Mouse (Mus musculus) monocyte, adult 59 days (primary cell): ENCODE results near the gene Dpagt1. TPM values are rescaled to one million over a fixed set of nuclear protein-coding genes. Genes with fewer than 3 reads are reported as not detected.

Experiments
- total RNA-seq, 2 experiments: library from RNA; stranded (reverse); gene quantifications; one replicate each; pipeline ENCODE4 v1.2.4; 2023

The Dpagt1 gene
- total RNA-seq = 10 to 100 TPM; 19.9 to 29.9 TPM

DNA sequence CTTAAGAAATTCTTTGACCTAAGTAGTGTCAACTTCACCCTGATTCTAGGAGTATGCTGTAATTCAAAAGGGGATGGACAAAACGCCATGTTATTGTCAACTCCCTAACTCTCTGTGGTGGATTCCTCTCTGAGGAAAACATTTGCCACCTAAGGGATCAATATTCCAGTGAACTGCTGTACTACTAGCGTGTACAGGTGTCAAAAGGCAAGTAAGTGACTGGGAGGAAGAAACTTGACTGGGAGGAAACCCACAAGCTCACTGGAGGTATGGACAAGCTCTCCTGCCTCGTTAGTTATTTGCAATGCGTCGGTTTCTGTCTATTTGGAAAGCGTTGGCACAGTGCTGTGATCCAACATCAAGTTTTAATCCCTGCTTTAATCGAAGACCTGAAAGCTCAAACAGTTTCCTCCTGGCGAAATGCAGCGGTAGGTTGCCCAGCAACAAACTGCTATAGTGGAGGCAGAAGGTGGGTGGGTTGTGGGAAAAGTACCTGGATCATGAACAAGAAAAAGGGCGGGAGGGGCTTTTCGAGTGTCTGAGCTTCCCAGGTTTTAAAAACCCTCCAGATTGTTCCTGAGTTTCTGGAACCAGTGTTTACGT, at the start of gene Dpagt1:
TSS of gene Dpagt1 (plus strand) at position 252 of the 603 bp plus-strand sequence.

DNA sequence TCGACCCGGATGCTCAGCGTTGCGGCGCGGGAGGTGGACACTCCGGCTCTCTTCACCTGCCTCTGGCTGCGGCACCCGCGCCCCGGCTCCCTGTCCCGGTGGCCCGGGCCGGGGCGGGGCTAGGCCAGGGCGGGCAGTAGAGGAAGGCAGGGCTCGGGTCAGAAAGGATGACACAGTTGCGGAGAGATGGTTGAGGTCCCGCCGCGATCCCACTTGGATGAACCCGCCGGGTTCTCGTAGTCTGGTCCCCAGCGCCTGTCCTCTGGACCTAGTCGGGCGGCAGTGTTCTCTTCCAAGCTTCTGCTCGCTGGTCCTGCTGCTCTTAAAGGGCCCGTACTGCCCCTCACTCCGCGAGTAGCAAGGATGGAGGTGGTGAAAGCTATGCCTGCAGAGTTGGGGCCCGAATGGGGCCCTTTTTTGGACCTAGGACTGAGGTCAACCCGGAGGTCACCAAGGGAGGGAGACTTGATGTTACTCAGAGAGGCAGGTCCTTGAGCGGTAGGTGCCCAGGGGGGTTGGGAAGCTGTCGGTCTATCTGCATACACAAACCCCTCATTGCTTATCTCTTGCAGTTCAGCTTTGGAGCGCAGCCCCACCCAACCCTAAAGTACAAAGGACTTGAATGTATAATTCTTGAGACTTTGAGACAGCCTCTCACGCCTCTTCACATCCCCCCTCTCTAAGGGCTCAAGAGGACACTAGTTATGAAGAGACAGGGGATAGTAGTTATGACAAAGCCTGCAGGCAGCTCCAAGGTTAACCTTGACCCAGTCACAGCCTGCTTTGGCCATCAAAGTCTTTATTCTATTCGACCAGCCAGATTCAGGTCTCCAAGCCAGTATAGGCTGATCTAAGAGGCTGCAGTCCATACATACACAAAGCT, 37.5 kb upstream of the Dpagt1 start, which contains the start of gene Abcg4:
TSS of gene Abcg4 (minus strand) at position 540 of the 883 bp plus-strand sequence.

DNA sequence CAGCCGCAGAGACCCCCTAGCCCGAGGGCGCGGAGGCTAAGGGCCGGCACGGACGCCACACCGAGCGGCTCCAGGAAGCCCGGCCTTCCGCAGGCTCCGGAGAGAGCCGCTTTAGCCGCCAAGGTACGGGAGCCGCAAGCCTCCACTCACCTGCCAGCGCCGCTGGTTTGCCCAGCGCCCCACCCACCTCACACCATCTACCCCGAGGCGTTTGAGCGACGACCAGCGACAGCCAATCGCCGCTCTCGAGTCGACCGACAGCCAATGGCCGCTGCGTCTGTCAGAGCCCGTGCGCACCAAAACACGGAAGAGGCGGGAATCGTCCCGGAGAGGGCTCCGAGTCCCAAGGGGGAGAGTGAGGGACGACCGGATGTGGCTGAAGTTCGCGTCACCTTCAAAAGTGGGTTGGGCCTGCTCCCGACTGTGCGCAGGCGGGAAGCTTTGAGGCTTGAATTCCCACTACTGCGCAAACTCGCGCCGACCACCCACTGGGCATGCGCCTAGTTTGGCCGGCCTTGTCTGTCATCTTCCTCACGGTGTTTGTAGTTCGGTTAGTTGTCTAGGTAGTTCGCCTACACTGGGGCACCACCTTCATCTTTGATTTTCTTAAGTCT, 20.2 kb upstream of the Dpagt1 start, which contains the start of gene Hinfp:
TSS of gene Hinfp (minus strand) at position 206 of the 614 bp plus-strand sequence.

DNA sequence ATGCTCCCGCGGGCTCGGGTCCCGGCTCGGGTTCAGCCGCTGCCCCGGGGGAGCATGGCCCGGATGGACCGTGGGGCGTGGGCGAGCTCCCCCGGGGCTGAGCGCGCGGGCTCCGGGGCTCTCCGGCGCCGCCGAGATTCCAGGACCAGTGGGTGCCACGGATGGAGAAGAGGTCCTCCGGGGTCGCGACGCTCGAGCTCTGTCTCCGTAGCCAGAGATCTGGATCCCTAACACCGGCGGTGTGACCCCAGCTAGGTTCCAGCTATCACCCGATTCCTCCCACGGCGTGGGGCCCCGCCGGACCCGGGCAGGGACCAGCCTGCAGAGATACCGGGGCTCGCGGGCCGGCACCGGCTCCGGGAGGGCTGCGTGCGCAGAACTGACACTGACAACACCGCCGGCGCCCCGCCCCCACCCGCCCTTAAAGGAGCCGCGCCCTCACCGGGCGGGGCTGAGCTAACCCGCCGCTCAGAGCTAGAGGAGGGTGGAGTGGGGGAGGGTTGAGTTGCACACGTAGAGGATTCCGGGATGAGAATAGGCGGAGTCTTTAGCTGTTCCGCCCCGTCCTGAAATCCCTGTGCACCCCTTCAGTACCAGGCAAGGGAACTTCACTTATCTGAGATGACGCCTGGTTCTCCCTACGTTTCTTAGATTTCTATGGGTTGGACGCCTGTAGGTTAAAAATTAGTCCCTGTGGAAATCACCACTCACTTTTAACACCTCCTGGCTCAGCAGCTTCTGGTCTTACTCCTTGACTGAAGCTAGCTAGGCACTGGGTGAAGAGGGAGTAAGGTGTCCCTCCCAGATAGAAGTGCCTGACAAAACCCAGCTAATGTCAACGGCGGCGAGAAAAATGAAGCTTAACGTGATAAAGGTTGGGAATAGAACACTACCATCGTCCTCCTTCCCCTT, 5.7 kb upstream of the Dpagt1 start, which contains the start of gene C2cd2l:
TSS of gene C2cd2l (minus strand) at position 399 of the 912 bp plus-strand sequence.

DNA sequence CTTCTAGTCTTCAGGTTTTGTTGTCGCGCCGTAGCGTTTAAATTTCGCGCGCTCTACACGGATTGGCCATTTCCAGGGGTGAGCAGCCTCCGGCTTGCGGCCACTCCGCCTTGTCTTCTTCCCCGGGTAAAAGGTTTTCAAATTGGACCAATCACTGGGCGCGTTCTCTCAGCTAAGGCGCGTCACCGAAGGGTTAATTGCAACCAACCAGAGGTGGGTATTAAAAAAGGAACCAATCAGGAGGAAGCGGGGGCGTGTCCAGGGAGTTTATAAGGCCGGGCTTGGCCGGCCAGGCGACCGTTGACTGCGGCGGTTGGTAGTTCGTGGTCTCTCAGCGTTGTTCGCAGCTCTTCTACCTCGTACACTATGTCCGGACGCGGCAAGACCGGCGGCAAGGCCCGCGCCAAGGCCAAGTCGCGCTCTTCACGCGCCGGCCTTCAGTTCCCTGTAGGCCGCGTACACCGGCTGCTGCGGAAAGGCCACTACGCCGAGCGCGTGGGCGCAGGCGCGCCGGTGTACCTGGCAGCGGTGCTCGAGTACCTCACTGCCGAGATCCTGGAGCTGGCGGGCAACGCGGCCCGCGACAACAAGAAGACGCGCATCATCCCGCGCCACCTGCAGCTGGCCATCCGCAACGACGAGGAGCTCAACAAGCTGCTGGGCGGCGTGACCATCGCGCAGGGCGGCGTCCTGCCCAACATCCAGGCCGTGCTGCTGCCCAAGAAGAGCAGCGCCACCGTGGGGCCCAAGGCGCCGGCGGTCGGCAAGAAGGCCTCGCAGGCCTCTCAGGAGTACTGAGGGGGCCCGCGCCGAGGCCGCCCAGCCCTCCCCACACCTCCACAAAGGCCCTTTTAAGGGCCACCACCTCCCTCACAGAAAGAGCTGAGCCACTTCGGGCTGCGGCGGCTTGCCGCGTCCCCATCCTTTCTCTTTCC, 8.8 kb downstream of the Dpagt1 start, which contains the start of gene H2afx:
TSS of gene H2afx (plus strand) at position 299 of the 935 bp plus-strand sequence.

DNA sequence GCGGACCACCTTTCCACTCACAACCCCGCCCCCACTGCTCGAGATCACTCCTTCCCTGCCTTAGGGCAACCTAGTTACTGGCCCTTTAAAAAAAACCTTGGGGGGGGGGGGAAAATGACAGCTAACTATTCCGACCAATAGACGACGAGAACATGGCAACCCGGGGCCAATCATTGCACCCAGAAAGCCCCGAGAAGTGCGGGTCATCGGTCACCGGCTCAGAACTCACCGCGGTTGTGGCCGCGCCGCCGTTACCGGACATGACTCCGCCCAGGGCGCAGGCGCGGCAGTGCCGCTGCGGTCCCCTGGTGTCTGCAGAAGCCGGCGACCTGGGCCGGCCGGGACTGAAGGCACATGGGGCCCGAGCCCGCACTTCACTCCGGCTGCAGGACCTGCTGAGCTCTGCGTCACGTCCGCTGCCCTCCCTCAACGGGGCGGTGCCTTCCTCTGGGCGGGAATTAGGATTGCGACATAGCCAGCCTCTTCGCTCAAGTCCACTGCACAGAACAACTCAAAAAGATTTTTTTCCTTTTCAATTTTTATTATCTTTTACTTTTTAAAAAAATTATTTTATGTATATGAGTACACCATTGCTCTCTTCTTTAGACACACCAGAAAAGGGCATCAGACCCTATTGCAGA, 18.1 kb downstream of the Dpagt1 start, which contains the start of gene Hmbs:
TSS of gene Hmbs (minus strand) at position 448 of the 641 bp plus-strand sequence.

DNA sequence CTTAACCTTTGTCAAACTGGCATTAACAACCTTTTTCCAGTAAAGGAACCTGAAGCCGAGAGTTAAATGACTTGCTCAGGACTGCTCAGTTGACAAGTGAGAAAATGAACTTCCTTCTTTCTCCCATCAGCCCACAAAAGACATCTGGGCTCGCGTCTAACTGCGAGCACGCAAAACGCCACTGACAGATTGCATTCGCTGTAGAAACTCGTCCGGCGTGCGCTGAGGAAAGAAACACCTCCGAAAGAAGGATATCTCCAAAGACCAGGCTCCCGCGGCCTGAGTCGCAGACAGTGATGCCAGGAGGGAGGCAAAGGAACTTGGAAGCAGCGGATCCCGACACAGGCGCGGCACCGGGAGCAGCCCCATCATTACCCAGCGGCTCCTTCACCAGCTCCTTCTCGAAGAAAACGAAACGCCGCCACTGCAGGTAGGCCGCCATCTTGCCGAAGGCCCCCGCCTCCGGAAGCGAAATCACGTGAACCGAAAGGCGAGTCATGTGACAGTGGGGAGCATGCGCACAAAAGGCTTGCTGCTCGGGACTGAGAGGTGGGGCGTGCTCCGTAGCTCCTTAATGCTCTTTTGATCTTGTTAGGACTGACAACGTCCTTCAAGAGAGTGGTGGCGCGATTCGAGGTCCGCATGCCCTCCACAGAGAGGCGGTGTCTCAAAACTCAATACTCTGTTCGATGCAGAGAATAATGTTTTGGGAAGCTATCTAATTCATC, 35.5 kb downstream of the Dpagt1 start, which contains the start of gene Vps11:
TSS of gene Vps11 (minus strand) at position 481 of the 728 bp plus-strand sequence.

DNA sequence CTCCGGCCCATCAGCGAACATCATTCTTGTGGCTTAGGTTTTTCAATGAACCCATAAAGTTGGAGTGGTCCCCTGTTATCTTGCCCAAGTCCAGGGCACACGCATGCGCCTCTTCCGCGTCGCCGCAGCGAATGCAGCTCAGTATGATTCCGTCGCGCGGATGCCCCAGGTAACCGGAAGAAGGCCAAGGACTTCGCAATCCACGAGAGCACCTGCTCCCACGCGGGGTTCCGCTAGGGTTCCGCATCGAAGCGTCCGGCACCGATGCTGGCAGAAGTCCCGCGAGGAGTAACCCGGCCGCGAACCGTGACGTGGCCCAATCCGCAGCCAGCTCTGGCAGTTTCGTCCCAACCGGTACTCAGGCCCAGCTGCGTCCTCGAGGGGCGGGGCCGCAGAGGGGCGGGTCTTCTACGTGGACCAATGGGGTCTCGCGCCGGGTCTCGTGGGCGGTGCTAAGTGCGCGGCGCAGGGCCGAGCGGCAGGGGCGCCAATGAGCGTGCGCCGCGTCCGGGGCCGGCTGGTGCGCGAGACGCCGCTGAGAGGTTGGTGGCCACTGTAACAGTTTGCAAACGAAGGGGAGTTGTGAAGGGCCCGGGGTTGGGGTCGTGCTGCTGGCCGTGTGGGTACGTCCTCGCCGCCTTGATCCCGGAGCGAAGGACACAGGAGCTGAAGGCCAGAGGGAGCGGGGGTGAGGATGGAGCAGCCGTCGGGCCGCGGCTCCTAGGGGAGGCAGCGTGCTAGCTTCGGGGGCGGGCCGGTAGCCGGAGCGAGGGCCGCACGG, 53.4 kb downstream of the Dpagt1 start, which contains the start of gene Hyou1:
TSS of gene Hyou1 (plus strand) at position 437 of the 781 bp plus-strand sequence.

Other genes starting within 250 kb of the Dpagt1 start
- gene Mfrp, start 224.3 kb upstream of the Dpagt1 start, total RNA-seq = not detected
- not detected for gene C1qtnf5, start 218.8 kb upstream of the Dpagt1 start, total RNA-seq
- gene Gm49380, start 212.5 kb upstream of the Dpagt1 start, total RNA-seq = not detected
- gene Rnf26, start 212.5 kb upstream of the Dpagt1 start, total RNA-seq = 10 to 100 TPM; 13.9 to 14.0 TPM
- under 1 TPM in 1 of 2 experiments, not detected in 1; 0.16 TPM for gene Mcam, start 191.6 kb upstream of the Dpagt1 start, total RNA-seq
- 100 to 1,000 TPM; 223 to 230 TPM for gene Cbl, start 92.0 kb upstream of the Dpagt1 start, total RNA-seq
- gene Ccdc153, start 85.3 kb upstream of the Dpagt1 start, total RNA-seq = not detected
- under 1 TPM; 0.49 to 0.58 TPM for gene Pdzd3, start 74.5 kb upstream of the Dpagt1 start, total RNA-seq
- gene Nlrx1, start 57.4 kb upstream of the Dpagt1 start, total RNA-seq = 10 to 100 TPM; 39.1 to 44.7 TPM
- not detected for gene Abcg4, start 37.4 kb upstream of the Dpagt1 start, total RNA-seq
- gene Hinfp, start 20.3 kb upstream of the Dpagt1 start, total RNA-seq = 10 to 100 TPM; 30.5 to 31.9 TPM
- gene C2cd2l, start 5.7 kb upstream of the Dpagt1 start, total RNA-seq = 10 to 100 TPM; 25.9 to 31.5 TPM
- gene H2afx, start 8.7 kb downstream of the Dpagt1 start, total RNA-seq = 10 to 100 TPM; 21.6 to 22.2 TPM
- gene Hmbs, start 18.2 kb downstream of the Dpagt1 start, total RNA-seq = 10 to 100 TPM; 19.4 to 20.5 TPM
- gene Vps11, start 35.7 kb downstream of the Dpagt1 start, total RNA-seq = 10 to 100 TPM; 42.6 to 42.7 TPM
- 100 to 1,000 TPM; 109 TPM for gene Hyou1, start 53.5 kb downstream of the Dpagt1 start, total RNA-seq
- 10 to 100 TPM; 18.5 to 22.0 TPM for gene Slc37a4, start 70.8 kb downstream of the Dpagt1 start, total RNA-seq
- 1,000 to 10,000 TPM; 1,774 to 1,864 TPM for gene Rps25, start 81.1 kb downstream of the Dpagt1 start, total RNA-seq
- gene Trappc4, start 81.6 kb downstream of the Dpagt1 start, total RNA-seq = 10 to 100 TPM; 50.5 to 54.3 TPM
- 10 to 100 TPM; 23.7 to 28.9 TPM for gene Ccdc84, start 92.5 kb downstream of the Dpagt1 start, total RNA-seq
- not detected for gene Foxr1, start 115.1 kb downstream of the Dpagt1 start, total RNA-seq
- gene Upk2, start 129.0 kb downstream of the Dpagt1 start, total RNA-seq = not detected
- 10 to 100 TPM; 22.6 to 24.3 TPM for gene Bcl9l, start 156.8 kb downstream of the Dpagt1 start, total RNA-seq
- gene Cxcr5, start 235.9 kb downstream of the Dpagt1 start, total RNA-seq = 1 to 10 TPM in 1 of 2 experiments, under 1 TPM in 1; 0.27 to 1.2 TPM